Mouse (Mus musculus): Measurements from ENCODE around the gene Auts2. TPM values are rescaled to one million over a fixed set of nuclear protein-coding genes. Genes with fewer than 3 reads are reported as not detected.

The Auts2 gene
- polyA plus RNA-seq, 1 experiment from 2014 or later, result 80.6 TPM

DNA sequence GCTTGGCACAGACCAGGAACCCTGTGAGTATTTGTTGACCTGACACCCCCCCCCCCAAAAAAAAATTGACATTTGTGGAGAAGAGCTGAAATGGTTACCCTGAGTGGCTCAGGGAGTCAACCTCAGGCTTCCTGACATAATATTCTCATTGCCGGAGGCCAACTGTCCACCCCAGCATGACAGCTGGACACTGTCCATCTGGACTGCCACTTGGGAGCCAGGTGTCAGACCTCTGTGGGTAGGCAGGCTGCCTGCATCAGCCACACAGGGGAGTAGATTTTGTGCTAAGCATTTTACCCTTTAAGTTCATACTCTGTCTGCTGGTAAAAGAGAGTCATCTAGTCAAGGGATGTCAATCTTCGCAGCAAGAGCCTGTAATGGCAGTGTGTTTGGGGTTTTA is 880.5 kb downstream of the Auts2 start:
- WGBS, result 80% methylated on average over 2 of the region's 2 CpGs

DNA sequence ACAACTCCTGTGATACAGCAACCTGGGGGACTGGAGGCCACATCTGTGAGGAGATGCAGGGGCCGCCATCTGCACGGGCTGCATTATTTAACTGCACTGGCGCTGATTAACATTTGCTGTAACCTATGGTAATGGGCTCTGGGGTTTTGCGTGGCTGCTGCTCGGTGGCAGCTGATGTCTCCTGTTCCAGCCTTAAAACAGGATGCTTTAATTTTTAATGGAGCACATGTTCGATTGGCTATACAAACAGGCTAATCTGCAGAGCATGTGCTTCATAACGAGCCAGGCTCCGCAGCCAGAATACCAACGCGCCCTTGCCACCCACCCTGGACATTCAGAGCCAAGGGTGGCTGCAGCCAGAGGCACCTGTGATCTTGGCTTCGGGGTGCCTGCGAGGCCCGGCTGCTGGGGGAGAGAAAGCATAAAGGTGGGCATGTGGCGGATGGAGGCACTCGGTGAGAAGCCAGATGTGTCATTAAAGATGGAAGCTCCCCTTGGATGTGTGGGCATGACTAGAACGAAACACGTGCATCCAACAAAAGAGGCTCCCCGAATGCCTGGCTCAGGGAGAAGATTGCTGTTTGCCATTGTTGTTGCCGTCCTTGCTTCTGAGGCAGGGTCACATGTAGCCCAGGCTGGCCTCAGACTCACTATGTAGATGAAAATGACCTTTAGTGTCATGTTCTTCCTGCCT is 884.2 kb downstream of the Auts2 start:
- peaks cover 13% of the 10 kb centered on the region for H3K4me1 ChIP-seq
- H3K27ac ChIP-seq (replicated peaks), result peak overlapping the region; percentile 64; the same call in 1 of the 2 replicates
- H3K9ac ChIP-seq (replicated peaks), result no peak overlapping the region
- 71% methylated on average over 19 of the region's 19 CpGs for WGBS
- H3K9me3 ChIP-seq, result no peaks in the 10 kb centered on the region
- H3K4me3 ChIP-seq, result no peak overlapping the region
- no peaks in the 10 kb centered on the region for H3K36me3 ChIP-seq
- H3K4me2 ChIP-seq (replicated peaks), result no peak overlapping the region
- peaks cover 28% of the 10 kb centered on the region for H3K27me3 ChIP-seq
- ATAC-seq (ENCODE audit: low FRiP score, low read depth), result peak; percentile 60

More for the DNA sequence above, 880.5 kb downstream of the Auts2 start:
- Histone ChIP-seq H3K27me3 (peaks cover 17% of the 10 kb centered on the region), H3K27ac (replicated peaks) (no peak overlapping the region), H3K36me3 (no peaks in the 10 kb centered on the region), H3K9ac (replicated peaks) (no peak overlapping the region), H3K9me3 (no peaks in the 10 kb centered on the region), H3K4me3 (no peak overlapping the region), H3K4me2 (replicated peaks) (no peak overlapping the region), H3K4me1 (peaks cover 10% of the 10 kb centered on the region)
- ATAC-seq (ENCODE audit: low FRiP score, low read depth), result no peak

DNA sequence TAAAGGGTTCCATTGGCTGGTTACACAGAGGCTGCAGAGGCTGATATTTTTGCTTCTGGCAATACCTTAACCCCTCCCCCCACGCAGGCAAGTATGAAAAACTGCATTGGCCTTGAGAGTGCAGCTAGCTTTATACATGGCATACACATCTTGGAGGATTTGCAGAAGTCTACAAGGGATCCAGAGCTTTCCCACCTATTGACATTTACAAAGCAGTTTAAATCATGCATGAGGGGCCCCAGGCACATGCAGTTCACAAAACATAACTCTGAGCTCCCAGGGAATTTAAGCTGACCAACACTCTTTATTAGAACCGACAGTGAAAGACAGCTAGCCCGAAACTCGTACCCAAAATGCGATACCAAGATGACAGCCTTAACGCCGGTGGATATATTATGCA is 888.9 kb downstream of the Auts2 start:
- 43% methylated on average over 7 of the region's 7 CpGs for WGBS
- no peak overlapping the region for H3K27ac ChIP-seq (replicated peaks)
- peaks cover 71% of the 10 kb centered on the region for H3K27me3 ChIP-seq
- no peak overlapping the region for H3K4me3 ChIP-seq
- H3K36me3 ChIP-seq, result no peaks in the 10 kb centered on the region
- no peak overlapping the region for H3K4me2 ChIP-seq (replicated peaks)
- H3K4me1 ChIP-seq, result peaks cover 30% of the 10 kb centered on the region
- H3K9me3 ChIP-seq, result no peaks in the 10 kb centered on the region
- no peak for ATAC-seq (ENCODE audit: low FRiP score, low read depth)
- no peak overlapping the region for H3K9ac ChIP-seq (replicated peaks)

DNA sequence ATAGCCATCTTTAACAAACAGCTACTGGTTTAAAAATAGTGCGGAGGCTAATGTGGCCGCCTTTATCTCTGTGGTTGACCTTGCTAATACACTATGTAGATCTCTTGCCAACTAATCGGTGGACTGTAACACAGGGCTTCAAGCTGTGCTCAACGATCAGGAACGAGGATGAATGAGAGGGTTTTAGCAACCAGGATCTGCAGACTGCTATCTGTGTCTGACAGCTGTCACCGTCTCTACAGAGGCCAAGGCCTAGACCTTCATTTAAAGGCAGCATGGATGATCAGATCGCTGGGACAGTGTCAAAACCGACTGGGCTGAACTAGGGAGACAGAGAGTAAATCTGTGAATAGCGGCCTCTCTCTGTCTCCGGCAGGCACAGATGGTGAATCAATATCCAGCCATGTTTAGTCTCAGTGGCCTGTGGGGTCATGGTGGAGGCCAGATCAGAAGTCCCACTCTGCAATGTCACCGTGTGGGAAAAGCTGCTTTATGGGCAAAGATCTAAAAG is 892.7 kb downstream of the Auts2 start:
- H3K36me3 ChIP-seq, result no peaks in the 10 kb centered on the region
- WGBS, result 29% methylated on average over 11 of the region's 11 CpGs
- peak overlapping the region; percentile 39; the same call in 1 of the 2 replicates for H3K27ac ChIP-seq (replicated peaks)
- no peak for ATAC-seq (ENCODE audit: low FRiP score, low read depth)
- no peaks in the 10 kb centered on the region for H3K9me3 ChIP-seq
- no peak overlapping the region for H3K9ac ChIP-seq (replicated peaks)
- no peak overlapping the region for H3K4me2 ChIP-seq (replicated peaks)
- peaks cover 54% of the 10 kb centered on the region for H3K4me1 ChIP-seq
- H3K27me3 ChIP-seq, result peaks cover 68% of the 10 kb centered on the region
- H3K4me3 ChIP-seq, result no peak overlapping the region

- no peaks in the 10 kb centered on the region for H3K36me3 ChIP-seq
- ATAC-seq (ENCODE audit: low FRiP score, low read depth), result no peak
- peaks cover 63% of the 10 kb centered on the region for H3K4me1 ChIP-seq
- H3K4me3 ChIP-seq, result no peak overlapping the region
- peaks cover 71% of the 10 kb centered on the region for H3K27me3 ChIP-seq
- H3K9ac ChIP-seq (replicated peaks), result no peak overlapping the region
- H3K27ac ChIP-seq (replicated peaks), result no peak overlapping the region; the same call in 1 of the 2 replicates
- no peak overlapping the region for H3K4me2 ChIP-seq (replicated peaks)
- WGBS, result 16% methylated on average over 4 of the region's 4 CpGs
- H3K9me3 ChIP-seq, result no peaks in the 10 kb centered on the region
Observed at GRCm38 (mm10) chr5:131647683-131648119, 895.4 kb downstream of the Auts2 start.

GRCm38 (mm10) chr5:131647104-131647682 is 896.0 kb downstream of the Auts2 start:
- no peak overlapping the region for H3K4me2 ChIP-seq (replicated peaks)

GRCm38 (mm10) chr5:131646192-131646775 is 896.9 kb downstream of the Auts2 start:
- no peak overlapping the region for H3K4me3 ChIP-seq
- H3K36me3 ChIP-seq, result no peaks in the 10 kb centered on the region
- peaks cover 77% of the 10 kb centered on the region for H3K4me1 ChIP-seq
- H3K9ac ChIP-seq (replicated peaks), result no peak overlapping the region
- no peaks in the 10 kb centered on the region for H3K9me3 ChIP-seq
- peaks cover 71% of the 10 kb centered on the region for H3K27me3 ChIP-seq
- 0 out of 2 replicates have a peak overlapping the region, but pooled peaks have one; percentile 11 for H3K4me2 ChIP-seq (replicated peaks)
- no peak; the same call in 1 of the 2 replicates for ATAC-seq (ENCODE audit: low FRiP score, low read depth)
- 14% methylated on average over 10 of the region's 10 CpGs for WGBS
- H3K27ac ChIP-seq (replicated peaks), result peak overlapping the region; percentile 55

More at GRCm38 (mm10) chr5:131647104-131647682, 896.0 kb downstream of the Auts2 start:
- WGBS, result 30% methylated on average over 4 of the region's 4 CpGs
- ATAC-seq (ENCODE audit: low FRiP score, low read depth), result no peak
- no peak overlapping the region for H3K9ac ChIP-seq (replicated peaks)
- no peak overlapping the region; the same call in 1 of the 2 replicates for H3K27ac ChIP-seq (replicated peaks)
- H3K27me3 ChIP-seq, result peaks cover 71% of the 10 kb centered on the region
- H3K36me3 ChIP-seq, result no peaks in the 10 kb centered on the region
- H3K4me1 ChIP-seq, result peaks cover 68% of the 10 kb centered on the region
- no peaks in the 10 kb centered on the region for H3K9me3 ChIP-seq
- H3K4me3 ChIP-seq, result no peak overlapping the region

GRCm38 (mm10) chr5:131645341-131646191 is 897.6 kb downstream of the Auts2 start:
- Histone ChIP-seq H3K4me3 (no peak overlapping the region), H3K27me3 (peaks cover 70% of the 10 kb centered on the region), H3K4me2 (replicated peaks) (no peak overlapping the region), H3K36me3 (no peaks in the 10 kb centered on the region), H3K4me1 (peaks cover 75% of the 10 kb centered on the region), H3K27ac (replicated peaks) (peak overlapping the region; percentile 55; the same call in 1 of the 2 replicates), H3K9ac (replicated peaks) (no peak overlapping the region), H3K9me3 (no peaks in the 10 kb centered on the region)
- 7% methylated on average over 18 of the region's 18 CpGs for WGBS
- peak; percentile 83 for ATAC-seq (ENCODE audit: low FRiP score, low read depth)

- Histone ChIP-seq H3K4me2 (replicated peaks) (no peak overlapping the region), H3K4me3 (no peak overlapping the region), H3K36me3 (no peaks in the 10 kb centered on the region), H3K27ac (replicated peaks) (no peak overlapping the region), H3K9me3 (no peaks in the 10 kb centered on the region), H3K27me3 (peaks cover 68% of the 10 kb centered on the region), H3K4me1 (peaks cover 71% of the 10 kb centered on the region), H3K9ac (replicated peaks) (no peak overlapping the region)
- WGBS, result 64% methylated on average over 6 of the region's 6 CpGs
- ATAC-seq (ENCODE audit: low FRiP score, low read depth), result no peak
Observed at GRCm38 (mm10) chr5:131644331-131644730, 898.8 kb downstream of the Auts2 start.

- peak; percentile 41; the same call in 1 of the 2 replicates for ATAC-seq (ENCODE audit: low FRiP score, low read depth)
- H3K4me2 ChIP-seq (replicated peaks), result peak overlapping the region; percentile 34
- no peak overlapping the region for H3K4me3 ChIP-seq
- no peaks in the 10 kb centered on the region for H3K36me3 ChIP-seq
- H3K27ac ChIP-seq (replicated peaks), result peak overlapping the region; percentile 72
- 20% methylated on average over 23 of the region's 23 CpGs for WGBS
- no peak overlapping the region for H3K9ac ChIP-seq (replicated peaks)
- peaks cover 71% of the 10 kb centered on the region for H3K4me1 ChIP-seq
- H3K27me3 ChIP-seq, result peaks cover 67% of the 10 kb centered on the region
- H3K9me3 ChIP-seq, result no peaks in the 10 kb centered on the region
Observed at GRCm38 (mm10) chr5:131643176-131644174, 899.7 kb downstream of the Auts2 start.
